Mouse (Mus musculus): Measurements from ENCODE around the gene Slc39a7.
A peak's percentile ranks its signal among the peaks of the same experiment; 100 is the strongest.

Gene Slc39a7

GRCm38 (mm10) chr17:34031465-34032173 lies at the start of gene Slc39a7, which contains the start of gene Rxrb:
Gene Slc39a7, minus strand, starts transcription at chr17:34031682.
Gene Rxrb, plus strand, starts transcription at chr17:34031812.
- peak; percentile 36 for DNase-seq (ENCODE audit: extremely low read depth, low read depth, low spot score)

GRCm38 (mm10) chr17:34079621-34080020 lies 48.1 kb upstream of the Slc39a7 start:
- DNase-seq (ENCODE audit: extremely low read depth, low read depth, low spot score): no peak

GRCm38 (mm10) chr17:34079002-34079401 lies 47.5 kb upstream of the Slc39a7 start:
- DNase-seq (ENCODE audit: extremely low read depth, low read depth, low spot score): no peak

GRCm38 (mm10) chr17:34078148-34078547 lies 46.7 kb upstream of the Slc39a7 start:
- no peak for DNase-seq (ENCODE audit: extremely low read depth, low read depth, low spot score)

GRCm38 (mm10) chr17:34077549-34077948 lies 46.1 kb upstream of the Slc39a7 start:
- DNase-seq (ENCODE audit: extremely low read depth, low read depth, low spot score): no peak

GRCm38 (mm10) chr17:34075271-34075670 lies 43.8 kb upstream of the Slc39a7 start:
- DNase-seq (ENCODE audit: extremely low read depth, low read depth, low spot score): no peak

GRCm38 (mm10) chr17:34072091-34072490 lies 40.6 kb upstream of the Slc39a7 start:
- DNase-seq (ENCODE audit: extremely low read depth, low read depth, low spot score): no peak

- DNase-seq (ENCODE audit: extremely low read depth, low read depth, low spot score): no peak
Measured at GRCm38 (mm10) chr17:34068864-34069263, 37.4 kb upstream of the Slc39a7 start.

GRCm38 (mm10) chr17:34057224-34057623 lies 25.7 kb upstream of the Slc39a7 start:
- DNase-seq (ENCODE audit: extremely low read depth, low read depth, low spot score): no peak

GRCm38 (mm10) chr17:34047404-34048050 lies 16.0 kb upstream of the Slc39a7 start:
- no peak for DNase-seq (ENCODE audit: extremely low read depth, low read depth, low spot score)

- DNase-seq (ENCODE audit: extremely low read depth, low read depth, low spot score): no peak
Measured at GRCm38 (mm10) chr17:34045941-34046340, 14.5 kb upstream of the Slc39a7 start.

GRCm38 (mm10) chr17:34039562-34040450 lies 8.3 kb upstream of the Slc39a7 start:
- DNase-seq (ENCODE audit: extremely low read depth, low read depth, low spot score): no peak

- DNase-seq (ENCODE audit: extremely low read depth, low read depth, low spot score): no peak
Measured at GRCm38 (mm10) chr17:34038878-34039561, 7.5 kb upstream of the Slc39a7 start, which contains the start of gene Col11a2. Gene Col11a2, plus strand, starts transcription at chr17:34039437.

- no peak for DNase-seq (ENCODE audit: extremely low read depth, low read depth, low spot score)
Measured at GRCm38 (mm10) chr17:34038440-34038839, 7.0 kb upstream of the Slc39a7 start.

GRCm38 (mm10) chr17:34037241-34037640 lies 5.8 kb upstream of the Slc39a7 start:
- DNase-seq (ENCODE audit: extremely low read depth, low read depth, low spot score): no peak

- no peak for DNase-seq (ENCODE audit: extremely low read depth, low read depth, low spot score)
Measured at GRCm38 (mm10) chr17:34036647-34037046, 5.2 kb upstream of the Slc39a7 start.

GRCm38 (mm10) chr17:34035517-34035916 lies 4.0 kb upstream of the Slc39a7 start:
- no peak for DNase-seq (ENCODE audit: extremely low read depth, low read depth, low spot score)

GRCm38 (mm10) chr17:34034064-34034463 lies 2.6 kb upstream of the Slc39a7 start:
- DNase-seq (ENCODE audit: extremely low read depth, low read depth, low spot score): no peak

GRCm38 (mm10) chr17:34033441-34033840 lies 2.0 kb upstream of the Slc39a7 start:
- no peak for DNase-seq (ENCODE audit: extremely low read depth, low read depth, low spot score)

- DNase-seq (ENCODE audit: extremely low read depth, low read depth, low spot score): no peak
Measured at GRCm38 (mm10) chr17:34032806-34033205, 1.3 kb upstream of the Slc39a7 start.

- no peak for DNase-seq (ENCODE audit: extremely low read depth, low read depth, low spot score)
Measured at GRCm38 (mm10) chr17:34032174-34032632, 721 bp upstream of the Slc39a7 start.

Data from fat pad, adult 2 months (tissue).